Mouse (Mus musculus) intestine, postnatal 0 days (tissue): ENCODE data around the gene Tmem8b. TPM values are rescaled to one million over a fixed set of nuclear protein-coding genes. Genes with fewer than 3 reads are reported as not detected.
A peak's percentile ranks its signal among the peaks of the same experiment; 100 is the strongest.

ENCODE experiments used
- ATAC-seq: fragments of 200-750 bp; cut with Nextera tagmentation; 2 replicates; pipeline ENCODE4 v1.8.0; 2017; ENCODE audit warnings: mild to moderate bottlenecking, moderate TSS enrichment, moderate library complexity
- H3K27ac ChIP-seq: fragments of 300-500 bp; sonication (generic); 2 replicates; pipeline ENCODE4 v1.5.1; 2014; ENCODE audit warnings: mild to moderate bottlenecking, low read depth, low read length, moderate library complexity
- H3K27me3 ChIP-seq: fragments of 300-500 bp; sonication (generic); replicated peaks from 2 replicates; pipeline ENCODE4 v1.6.1; 2014; ENCODE audit warnings: low read length, mixed read lengths; ENCODE audit not compliant: control insufficient read depth, insufficient read depth
- H3K36me3 ChIP-seq: fragments of 300-500 bp; sonication (generic); 2 replicates; pipeline ENCODE4 v1.6.1; 2014; ENCODE audit warnings: mild to moderate bottlenecking, moderate library complexity; ENCODE audit not compliant: control insufficient read depth, insufficient read depth
- H3K4me1 ChIP-seq: fragments of 300-500 bp; sonication (generic); replicated peaks from 2 replicates; pipeline ENCODE4 v1.6.1; 2014; ENCODE audit warnings: antibody characterized with exemption, low read length, mixed read lengths; ENCODE audit not compliant: control insufficient read depth, insufficient read depth
- H3K4me2 ChIP-seq: fragments of 300-500 bp; sonication (generic); replicated peaks from 2 replicates; pipeline ENCODE4 v1.6.1; 2014; ENCODE audit warnings: low read depth, mild to moderate bottlenecking, moderate library complexity
- H3K4me3 ChIP-seq: fragments of 300-500 bp; sonication (generic); 2 replicates; pipeline ENCODE4 v1.5.1; 2014; ENCODE audit warnings: low read depth, low read length
- H3K9ac ChIP-seq: fragments of 300-500 bp; sonication (generic); 2 replicates; pipeline ENCODE4 v1.6.1; 2014; ENCODE audit warnings: mild to moderate bottlenecking, low read depth, low read length
- H3K9me3 ChIP-seq: fragments of 300-500 bp; sonication (generic); 2 replicates; pipeline ENCODE4 v1.6.1; 2016; ENCODE audit warnings: mixed run types; ENCODE audit not compliant: control insufficient read depth
- CTCF ChIP-seq: sonication (generic); IDR thresholded peaks from 2 replicates; pipeline ENCODE4 v1.5.1; 2016; ENCODE audit warnings: low read depth, mild to moderate bottlenecking, control low read depth, antibody characterized with exemption, moderate library complexity
- WGBS: fragments of 180-500 bp; shearing (Covaris S2); extraction: QIAGEN DNeasy Blood & Tissue Kit; methylation state at CpG from one replicate; pipeline ENCODE4 v1.1.7; 2014; 5-methylcytosine and 5-hydroxymethylcytosine counted together
- polyA plus RNA-seq: library from polyadenylated mRNA; unstranded; fragments of >200 nt; fragmentation: Nextera tagmentation; extraction: Ambion mirVana; gene quantifications from 2 replicates; pipeline ENCODE4 v1.2.1, GENCODE M21; 2015

Tmem8b gene
- polyA plus RNA-seq, 1 experiment from 2014 or later = 1.6 TPM

- peak within 1 kb of the TSS; percentile 75 for H3K27ac ChIP-seq
- no peaks in the 10 kb centered on the region for H3K9me3 ChIP-seq
- H3K4me2 ChIP-seq = peak within 1 kb of the TSS; percentile 82
- peak; percentile 41; the same call in 1 of the 2 replicates for ATAC-seq
- peak within 1 kb of the TSS; percentile 69 for H3K9ac ChIP-seq
- H3K36me3 ChIP-seq = no peaks in the 10 kb centered on the region
- 2% methylated on average over 57 of the region's 70 CpGs for WGBS
- no peaks in the 10 kb centered on the region for H3K4me1 ChIP-seq
- TF ChIP-seq CTCF = no peak
- peak within 1 kb of the TSS; percentile 56 for H3K4me3 ChIP-seq
- peaks cover 16% of the 10 kb centered on the region; the same call in 1 of the 2 replicates for H3K27me3 ChIP-seq
These were observed 37.5 kb upstream of the Tmem8b start, which contains the start of gene Npr2 for GRCm38 (mm10) chr4:43631046-43631955. Npr2 (plus strand) TSS chr4:43631935.

GRCm38 (mm10) chr4:43631956-43632920 is 36.5 kb upstream of the Tmem8b start:
- no peaks in the 10 kb centered on the region for H3K36me3 ChIP-seq
- no peaks in the 10 kb centered on the region for H3K4me1 ChIP-seq
- TF ChIP-seq CTCF = no peak
- H3K27ac ChIP-seq = peak overlapping the region; percentile 75; the same call in 1 of the 2 replicates
- no peak; the same call in 1 of the 2 replicates for ATAC-seq
- H3K4me2 ChIP-seq = peak overlapping the region; percentile 82
- H3K27me3 ChIP-seq = peaks cover 16% of the 10 kb centered on the region; the same call in 1 of the 2 replicates
- H3K4me3 ChIP-seq = peak overlapping the region; percentile 56
- WGBS = 57% methylated on average over 42 of the region's 42 CpGs
- no peaks in the 10 kb centered on the region for H3K9me3 ChIP-seq
- peak overlapping the region; percentile 69 for H3K9ac ChIP-seq

DNA sequence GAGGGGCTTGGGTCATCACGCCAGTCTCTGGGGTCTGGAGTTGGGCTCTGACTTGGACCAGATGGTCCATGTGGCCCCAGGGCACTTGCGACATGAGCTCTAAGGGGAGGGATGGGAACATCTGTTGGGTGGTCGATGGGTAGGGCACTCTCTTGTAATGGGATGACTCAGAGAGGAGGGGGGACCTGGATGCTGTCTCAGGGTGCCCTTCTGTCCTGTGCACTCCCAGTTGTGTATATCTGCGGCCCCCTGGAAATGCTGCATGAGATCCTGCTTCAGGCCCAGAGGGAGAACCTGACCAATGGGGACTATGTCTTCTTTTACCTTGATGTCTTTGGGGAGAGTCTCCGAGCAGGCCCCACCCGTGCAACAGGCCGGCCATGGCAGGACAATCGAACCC is 35.5 kb upstream of the Tmem8b start:
- no peak for TF ChIP-seq CTCF
- no peak overlapping the region for H3K9ac ChIP-seq
- H3K27ac ChIP-seq = no peak overlapping the region
- 87% methylated on average over 8 of the region's 8 CpGs for WGBS
- H3K27me3 ChIP-seq = peaks cover 16% of the 10 kb centered on the region; the same call in 1 of the 2 replicates
- no peak overlapping the region for H3K4me3 ChIP-seq
- no peak for ATAC-seq
- H3K36me3 ChIP-seq = no peaks in the 10 kb centered on the region
- H3K4me1 ChIP-seq = no peaks in the 10 kb centered on the region
- H3K4me2 ChIP-seq = no peak overlapping the region
- no peaks in the 10 kb centered on the region for H3K9me3 ChIP-seq

- no peak overlapping the region for H3K27ac ChIP-seq
These were observed 35.0 kb upstream of the Tmem8b start for GRCm38 (mm10) chr4:43633736-43634135.

DNA sequence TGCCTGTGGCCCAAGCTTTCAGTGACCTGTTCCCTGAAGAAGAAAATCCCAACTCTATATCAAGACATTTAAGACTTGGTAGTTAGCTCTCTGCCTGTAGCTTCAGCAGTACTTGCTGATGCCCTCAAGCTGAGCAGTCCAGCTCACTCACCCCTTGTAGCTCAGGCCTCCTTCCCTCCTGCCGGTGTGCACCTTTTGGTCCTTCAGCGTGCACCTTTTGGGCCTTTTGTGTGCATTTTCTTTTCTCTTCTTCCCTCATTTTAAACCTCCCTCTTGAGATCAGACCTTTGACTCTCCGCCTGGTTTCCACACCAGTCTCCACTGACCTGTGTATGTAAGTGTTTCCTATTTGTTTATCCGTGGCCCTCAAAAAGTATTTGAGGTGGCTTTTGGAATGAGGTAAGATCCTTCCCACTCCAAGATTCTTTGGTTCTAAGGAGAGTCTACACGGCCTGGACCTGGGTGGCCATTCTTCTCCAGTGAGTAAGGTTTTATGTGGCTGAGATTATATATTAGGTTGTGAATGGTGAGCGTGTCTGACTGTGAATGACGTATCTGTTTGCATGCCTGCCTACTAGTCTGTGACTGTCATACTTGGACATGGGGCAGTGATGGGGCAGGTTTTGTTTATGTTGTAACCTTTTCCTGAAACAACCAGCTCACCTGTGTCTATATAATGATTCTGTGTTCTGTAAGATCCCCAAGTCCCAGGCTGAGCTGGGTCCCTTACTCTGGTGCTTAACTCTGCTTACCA is 34.0 kb upstream of the Tmem8b start:
- Histone ChIP-seq H3K27me3 (peaks cover 16% of the 10 kb centered on the region; the same call in 1 of the 2 replicates), H3K9ac (no peak overlapping the region), H3K36me3 (no peaks in the 10 kb centered on the region), H3K4me3 (no peak overlapping the region), H3K4me2 (no peak overlapping the region), H3K9me3 (no peaks in the 10 kb centered on the region), H3K27ac (no peak overlapping the region), H3K4me1 (no peaks in the 10 kb centered on the region)
- ATAC-seq = no peak
- WGBS = 87% methylated on average over 7 of the region's 7 CpGs
- TF ChIP-seq CTCF = no peak

More at GRCm38 (mm10) chr4:43633736-43634135, 35.0 kb upstream of the Tmem8b start:
- WGBS = 97% methylated on average over 2 of the region's 2 CpGs
- no peak overlapping the region for H3K4me3 ChIP-seq
- no peak for TF ChIP-seq CTCF
- H3K4me2 ChIP-seq = no peak overlapping the region
- H3K9me3 ChIP-seq = no peaks in the 10 kb centered on the region
- peaks cover 16% of the 10 kb centered on the region; the same call in 1 of the 2 replicates for H3K27me3 ChIP-seq
- no peak overlapping the region for H3K9ac ChIP-seq
- ATAC-seq = no peak
- no peaks in the 10 kb centered on the region for H3K4me1 ChIP-seq
- H3K36me3 ChIP-seq = no peaks in the 10 kb centered on the region
